Mouse (Mus musculus): ENCODE data around the gene Crybb1.

The Crybb1 gene

DNA sequence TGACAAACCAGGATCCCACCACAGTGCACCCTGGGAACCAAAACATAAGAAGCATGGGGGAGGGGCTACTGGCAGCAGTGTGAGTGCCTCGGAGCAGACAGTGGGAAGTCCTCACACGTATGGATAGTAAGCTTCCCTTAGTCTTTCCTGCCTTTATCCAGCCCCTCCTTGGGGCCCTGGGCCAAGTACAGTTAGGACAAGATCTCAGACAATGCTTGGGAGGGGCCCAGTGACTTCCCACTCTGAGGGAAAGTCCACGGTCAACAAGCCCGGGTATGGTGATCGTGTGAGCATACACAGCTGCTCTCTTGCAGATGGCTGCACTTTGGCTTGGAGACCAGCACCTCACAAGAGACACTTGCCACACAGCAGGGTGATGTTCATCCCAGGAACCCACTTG is 61.7 kb downstream of the Crybb1 start:
- H3K4me3 ChIP-seq (replicated peaks; ENCODE audit: low read length) = no peak overlapping the region
- H3K36me3 ChIP-seq (ENCODE audit: insufficient read depth, low read length) = peaks cover 39% of the 10 kb centered on the region
- H3K4me1 ChIP-seq (replicated peaks; ENCODE audit: low read depth, low read length) = peaks cover 44% of the 10 kb centered on the region
- H3K27me3 ChIP-seq (ENCODE audit: insufficient read depth, low read length) = no peaks in the 10 kb centered on the region
- TF ChIP-seq NANOG (IDR thresholded peaks at IDR 0.05; ENCODE audit: borderline replicate concordance, low read length) (no peak), CTCF (conservative IDR thresholded peaks at IDR 0.05; ENCODE audit: low read length) (no peak), POU5F1 (IDR thresholded peaks at IDR 0.05; ENCODE audit: borderline replicate concordance, low read length) (no peak)
- no peaks in the 10 kb centered on the region for H3K9me3 ChIP-seq (ENCODE audit: low read length)
